Mouse (Mus musculus) G1E-ER4 (cell line): ENCODE results near the gene Sap30bp. TPM values are rescaled to one million over a fixed set of nuclear protein-coding genes. Genes with fewer than 3 reads are reported as not detected.

Experiments
- GATA1 ChIP-seq: IDR thresholded peaks from one replicate; pipeline ENCODE4 v1.8.0; 2012; ENCODE audit warnings: low read length, inconsistent platforms
- polyA plus RNA-seq: library from polyadenylated mRNA; stranded (reverse); fragments of >175 nt; gene quantifications from 2 replicates; pipeline ENCODE4 v1.2.3, GENCODE M21; 2012

The Sap30bp gene
- polyA plus RNA-seq, 1 experiment = 26.9 TPM

DNA sequence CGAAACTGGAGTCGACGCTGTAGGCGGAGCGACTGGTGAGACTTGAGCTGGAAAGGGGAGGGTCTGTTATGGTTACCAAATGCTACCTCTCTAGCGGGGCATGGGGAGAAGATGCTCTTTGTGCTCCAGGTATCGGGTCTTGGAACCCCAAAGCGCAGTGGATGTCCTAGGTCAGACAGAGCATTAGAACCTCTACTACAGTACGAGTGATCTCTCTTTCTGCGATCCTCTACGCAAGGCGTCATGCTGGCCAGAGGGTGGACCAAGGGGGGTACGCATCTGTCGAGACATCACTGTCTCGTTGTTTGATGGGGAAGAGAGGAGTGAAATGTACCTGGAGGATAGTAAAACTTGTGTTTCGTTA lies 647 bp downstream of the Sap30bp start:
- TF ChIP-seq GATA1 = no peak

DNA sequence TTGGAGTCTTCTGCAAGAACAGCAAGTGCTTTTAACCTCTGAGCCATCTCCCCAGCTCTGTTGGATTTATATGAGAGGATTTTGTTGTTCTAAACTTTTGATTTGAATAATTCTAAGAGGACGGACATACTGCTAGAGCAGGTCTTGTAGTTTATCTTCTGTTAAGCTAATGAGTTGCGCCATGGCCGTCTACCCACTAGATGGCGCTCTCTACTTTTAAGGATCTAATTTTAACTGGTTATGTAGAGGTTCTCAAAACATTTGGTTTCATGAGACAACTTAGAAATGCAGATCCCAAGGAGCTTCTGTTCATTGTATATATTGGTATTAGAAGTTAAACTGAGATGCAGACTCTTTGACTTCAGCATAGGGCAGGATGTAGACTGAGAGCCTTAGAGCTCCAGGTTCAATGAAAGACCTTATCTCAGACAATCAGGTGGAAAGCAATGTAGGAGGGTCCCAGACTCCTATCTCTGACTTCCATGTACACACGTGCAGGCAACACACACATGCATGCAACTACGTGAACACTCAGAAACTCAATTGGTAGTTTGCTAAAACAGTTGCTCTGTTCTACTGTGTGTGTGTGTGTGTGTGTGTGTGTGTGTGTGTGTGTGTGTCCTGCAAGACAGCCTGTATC lies 6.7 kb downstream of the Sap30bp start:
- no peak for TF ChIP-seq GATA1

- TF ChIP-seq GATA1 = no peak
These were observed 8.9 kb downstream of the Sap30bp start for GRCm38 (mm10) chr11:115941980-115942379.

- no peak for TF ChIP-seq GATA1
These were observed 12.2 kb downstream of the Sap30bp start for GRCm38 (mm10) chr11:115945247-115945646.

- no peak for TF ChIP-seq GATA1
These were observed 13.2 kb downstream of the Sap30bp start for GRCm38 (mm10) chr11:115946221-115946828.

GRCm38 (mm10) chr11:115948316-115948715 lies 15.2 kb downstream of the Sap30bp start:
- no peak for TF ChIP-seq GATA1

GRCm38 (mm10) chr11:115950719-115951118 lies 17.6 kb downstream of the Sap30bp start:
- TF ChIP-seq GATA1 = no peak

DNA sequence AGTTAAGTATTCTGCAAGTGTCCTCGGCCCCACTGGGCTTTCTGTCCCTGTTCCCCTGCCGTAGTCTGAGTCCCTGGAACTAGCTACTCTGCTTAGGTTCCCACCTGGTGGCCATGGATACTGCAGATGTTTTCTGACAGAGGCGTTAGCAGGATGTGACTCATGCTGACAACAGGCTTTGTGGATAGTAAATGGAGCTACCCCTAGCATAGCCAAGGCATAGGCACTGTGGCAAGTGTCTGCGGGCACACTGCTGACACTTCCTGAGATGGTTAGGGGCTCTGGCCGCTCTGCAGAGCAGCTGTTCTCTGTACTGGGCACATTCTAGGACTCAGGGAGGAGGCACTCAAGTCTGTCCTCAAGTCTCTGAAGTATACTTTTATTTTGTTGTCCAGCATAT lies 21.6 kb downstream of the Sap30bp start:
- TF ChIP-seq GATA1 = no peak

DNA sequence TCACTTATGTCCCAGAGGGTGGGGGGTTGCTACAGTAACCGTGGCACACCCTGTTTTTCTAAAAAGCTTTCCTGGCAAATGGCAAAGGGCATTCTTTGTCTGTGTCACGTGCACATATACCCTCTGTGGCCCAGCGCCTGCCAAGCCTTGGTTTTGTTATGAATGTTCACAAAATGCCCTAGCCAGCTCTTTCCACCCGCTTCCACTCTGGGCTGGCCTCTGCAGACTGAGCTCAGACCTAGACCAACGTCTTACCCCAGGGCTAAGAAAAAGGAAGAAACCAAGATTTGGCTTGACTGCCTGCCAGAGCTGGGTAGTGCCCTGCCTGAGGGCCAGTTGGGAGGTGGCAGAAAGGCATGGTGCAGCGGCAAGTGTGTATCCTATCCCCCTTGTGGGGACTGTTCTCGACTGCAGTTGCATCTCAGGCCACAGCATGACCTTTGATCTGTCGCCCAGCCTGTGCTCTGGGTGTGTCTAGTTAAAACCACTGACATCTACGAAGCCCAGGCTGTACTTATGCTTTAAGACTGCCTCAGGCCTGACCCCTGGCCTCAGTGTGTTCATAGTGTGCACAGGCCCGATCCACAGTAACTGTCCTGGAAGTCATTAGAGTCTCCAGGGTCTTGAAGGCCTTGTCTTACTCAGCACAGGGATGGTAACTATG lies 22.2 kb downstream of the Sap30bp start:
- no peak for TF ChIP-seq GATA1

DNA sequence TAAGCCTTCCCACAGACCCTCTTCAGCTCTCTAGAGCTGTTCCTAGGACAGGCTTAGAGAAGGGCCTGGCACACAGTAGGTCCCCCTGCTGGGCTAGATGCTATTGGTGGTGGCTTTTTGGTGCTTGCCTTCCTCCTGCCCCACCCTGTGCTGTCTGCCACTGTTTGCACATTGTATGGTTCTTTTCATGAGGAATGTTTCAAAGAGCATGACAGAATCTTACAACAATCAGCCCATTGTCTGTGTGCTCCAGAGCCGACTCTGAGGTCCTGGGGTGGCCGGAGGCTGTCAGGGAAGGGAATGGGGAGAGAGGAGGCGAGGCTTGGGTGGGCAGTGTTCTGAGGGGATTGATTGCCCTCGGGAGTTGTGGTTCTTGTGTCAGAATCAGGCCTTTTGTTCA lies 23.4 kb downstream of the Sap30bp start:
- no peak for TF ChIP-seq GATA1

- TF ChIP-seq GATA1 = no peak
These were observed 24.9 kb downstream of the Sap30bp start for GRCm38 (mm10) chr11:115957971-115958370.

DNA sequence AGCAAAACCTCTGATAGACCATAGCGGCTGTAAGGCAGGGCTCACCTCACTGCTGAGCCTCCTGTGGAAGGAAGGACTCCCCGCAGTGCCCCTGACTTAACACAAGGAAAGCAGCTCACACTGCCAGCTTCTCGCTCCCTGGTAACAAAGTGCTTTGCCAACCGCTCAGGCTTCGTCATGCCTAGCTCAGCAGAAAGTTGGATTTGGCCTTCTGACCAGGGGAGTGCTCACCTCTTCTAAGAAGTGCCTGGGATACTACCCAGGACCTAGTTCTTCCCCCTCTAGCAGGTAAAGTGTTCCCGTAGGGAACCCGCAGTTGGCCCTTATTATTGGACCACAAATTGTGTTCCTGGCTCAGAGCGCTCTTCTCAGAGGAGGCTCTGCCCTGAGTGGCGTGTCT lies 25.9 kb downstream of the Sap30bp start:
- TF ChIP-seq GATA1 = no peak

GRCm38 (mm10) chr11:115962651-115963412 lies 29.8 kb downstream of the Sap30bp start:
- TF ChIP-seq GATA1 = no peak

GRCm38 (mm10) chr11:115964977-115965604 lies 32.0 kb downstream of the Sap30bp start:
- TF ChIP-seq GATA1 = no peak

DNA sequence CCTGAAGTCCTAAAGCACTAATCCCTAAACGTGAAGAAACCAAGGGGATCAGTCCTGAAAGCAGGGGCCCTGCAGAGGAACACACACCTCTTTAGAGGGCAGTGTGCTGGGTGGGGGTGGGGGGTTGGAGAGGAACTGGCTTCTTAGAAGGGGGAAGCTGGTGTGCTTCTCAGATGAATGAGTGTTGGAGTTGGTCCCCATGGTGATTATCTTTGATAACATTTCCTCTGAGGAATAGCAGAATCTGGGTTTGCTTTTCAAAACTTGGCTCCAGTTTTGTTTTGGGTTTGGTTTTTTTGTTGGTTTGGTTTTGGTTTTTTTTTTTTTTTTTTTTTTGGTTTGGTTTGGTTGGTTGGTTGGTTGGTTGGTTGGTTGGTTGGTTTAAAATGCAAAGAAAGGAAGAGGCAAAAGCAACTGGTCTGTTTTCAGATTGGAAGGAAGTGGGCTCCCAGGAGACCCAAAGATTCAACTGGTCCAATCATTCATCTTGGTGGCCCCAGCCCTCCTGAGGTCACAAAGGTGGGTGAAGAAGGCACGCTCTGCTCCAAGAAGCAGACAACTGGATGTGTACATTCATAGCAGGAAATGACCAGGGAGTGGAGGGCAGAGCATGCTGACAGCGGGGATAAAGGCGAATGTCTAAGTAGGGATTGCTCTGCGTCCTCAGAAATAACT lies 35.8 kb downstream of the Sap30bp start:
- TF ChIP-seq GATA1 = no peak
